Mouse (Mus musculus): ENCODE results near the gene Dock3.

Gene Dock3

DNA sequence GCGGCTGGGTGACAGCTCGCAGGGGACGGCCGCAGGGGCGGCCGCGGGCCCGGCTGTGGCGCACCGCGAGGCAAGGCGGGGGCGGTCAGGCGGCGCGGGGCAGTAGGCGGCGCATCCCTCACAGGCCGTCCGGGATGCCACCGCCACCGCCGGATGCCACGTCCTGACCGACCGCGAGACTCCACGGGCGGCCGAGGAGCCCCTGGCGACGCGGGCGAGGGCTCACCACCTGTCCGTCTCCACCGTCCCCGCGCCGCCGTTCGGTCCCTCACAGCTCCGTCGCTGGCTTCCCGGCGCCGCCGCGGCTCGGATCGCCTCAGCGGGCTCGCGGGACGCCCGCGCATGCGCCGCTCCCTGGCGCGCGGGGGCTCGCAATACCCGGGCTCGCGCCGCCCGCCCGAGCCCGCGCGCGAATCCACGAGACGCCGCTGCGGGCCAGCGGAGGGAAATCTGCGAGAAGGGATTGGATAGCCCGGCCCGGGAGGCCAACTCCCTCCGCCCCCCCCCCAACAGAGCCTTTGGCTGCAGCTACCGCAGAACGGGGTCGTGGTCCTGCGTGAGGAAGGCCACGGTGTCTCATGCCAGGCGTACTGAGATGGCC lies at the start of gene Dock3:
Gene Dock3, minus strand, starts transcription at position 371 of the 601 bp plus-strand sequence.
- DNase-seq (ENCODE audit: low read depth in 1 of 2, low spot score in 2 of 2) = no peak

DNA sequence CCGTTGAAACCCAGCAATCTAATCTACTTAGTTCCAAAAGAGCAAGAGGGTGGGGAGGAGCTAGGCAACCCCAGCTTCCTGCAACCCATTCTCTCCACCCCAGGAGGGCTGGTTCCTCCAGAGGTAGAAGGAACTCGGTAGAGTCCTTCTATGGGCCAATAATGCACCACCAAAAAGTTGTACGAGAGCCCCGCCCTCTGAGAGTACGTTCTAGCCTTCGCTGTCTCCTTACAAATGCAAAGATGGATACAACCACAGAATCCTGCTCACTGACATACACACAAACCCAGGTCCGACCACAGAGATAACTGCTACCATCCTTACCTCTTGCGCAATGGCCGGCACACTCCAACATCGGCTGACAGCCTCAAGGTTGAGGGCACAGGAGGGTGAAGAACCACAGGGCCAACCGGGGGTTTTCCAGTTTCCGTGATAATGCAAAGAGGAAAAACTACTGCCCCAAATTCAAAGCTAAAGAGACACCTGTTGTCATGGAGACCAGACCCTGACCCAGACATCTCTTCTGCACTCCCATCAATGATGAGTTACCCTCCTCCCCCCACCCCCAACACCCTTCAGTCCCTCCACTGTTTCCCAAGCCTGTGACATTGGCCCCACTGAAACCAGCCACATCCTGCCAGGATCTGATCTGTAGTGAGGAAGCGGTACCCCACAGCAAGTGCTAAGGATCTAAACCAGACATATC lies 48.8 kb upstream of the Dock3 start:
- DNase-seq (ENCODE audit: low read depth in 1 of 2, low spot score in 2 of 2) = peak in 1 of 2 experiments; percentile 37

DNA sequence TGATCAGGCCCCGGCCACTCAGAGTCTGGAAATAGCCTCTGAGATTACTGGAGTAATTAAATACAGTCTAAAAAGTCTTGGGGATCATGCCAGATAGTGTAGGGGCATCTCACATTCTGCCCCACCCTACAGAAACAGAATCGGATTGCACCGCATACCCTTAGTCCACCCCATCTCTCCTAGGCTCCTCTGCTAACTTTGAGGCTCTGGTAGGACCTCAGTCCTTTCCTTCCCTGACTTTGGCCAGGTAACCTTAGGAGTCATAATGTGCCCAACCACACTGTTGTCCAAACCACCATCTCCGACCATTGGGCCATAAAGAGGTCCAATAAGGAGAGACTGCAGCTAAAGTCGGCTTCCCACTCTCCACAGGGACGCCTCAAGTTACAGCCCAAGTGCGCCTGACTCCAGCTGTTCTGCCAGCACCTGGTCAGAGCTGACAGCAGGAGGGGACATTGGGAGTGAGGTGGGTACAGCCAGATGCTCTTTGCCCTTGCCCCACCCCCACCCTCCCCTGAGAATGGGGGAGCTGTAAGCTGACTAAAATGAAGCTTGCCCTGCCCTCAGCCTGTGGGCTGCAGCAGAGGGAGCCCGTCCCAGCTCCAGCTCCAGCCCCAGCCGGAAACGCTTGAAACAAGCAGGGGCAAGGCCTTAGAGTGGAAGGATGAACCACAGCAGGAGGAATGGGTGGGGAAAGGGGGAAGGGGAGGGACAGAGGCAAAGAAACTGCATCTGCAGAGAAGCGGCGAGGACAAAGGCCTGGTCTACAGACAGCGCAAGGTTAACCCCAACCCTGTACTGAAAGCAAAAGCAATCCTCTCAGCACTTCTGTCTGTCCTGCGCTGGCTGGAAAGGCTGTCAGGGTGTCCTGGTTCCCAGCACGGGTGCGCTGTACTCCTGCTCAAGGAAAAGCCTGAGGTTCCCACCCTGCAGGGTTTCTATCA lies 47.9 kb upstream of the Dock3 start:
- no peak for DNase-seq (ENCODE audit: low read depth in 1 of 2, low spot score in 2 of 2)

DNA sequence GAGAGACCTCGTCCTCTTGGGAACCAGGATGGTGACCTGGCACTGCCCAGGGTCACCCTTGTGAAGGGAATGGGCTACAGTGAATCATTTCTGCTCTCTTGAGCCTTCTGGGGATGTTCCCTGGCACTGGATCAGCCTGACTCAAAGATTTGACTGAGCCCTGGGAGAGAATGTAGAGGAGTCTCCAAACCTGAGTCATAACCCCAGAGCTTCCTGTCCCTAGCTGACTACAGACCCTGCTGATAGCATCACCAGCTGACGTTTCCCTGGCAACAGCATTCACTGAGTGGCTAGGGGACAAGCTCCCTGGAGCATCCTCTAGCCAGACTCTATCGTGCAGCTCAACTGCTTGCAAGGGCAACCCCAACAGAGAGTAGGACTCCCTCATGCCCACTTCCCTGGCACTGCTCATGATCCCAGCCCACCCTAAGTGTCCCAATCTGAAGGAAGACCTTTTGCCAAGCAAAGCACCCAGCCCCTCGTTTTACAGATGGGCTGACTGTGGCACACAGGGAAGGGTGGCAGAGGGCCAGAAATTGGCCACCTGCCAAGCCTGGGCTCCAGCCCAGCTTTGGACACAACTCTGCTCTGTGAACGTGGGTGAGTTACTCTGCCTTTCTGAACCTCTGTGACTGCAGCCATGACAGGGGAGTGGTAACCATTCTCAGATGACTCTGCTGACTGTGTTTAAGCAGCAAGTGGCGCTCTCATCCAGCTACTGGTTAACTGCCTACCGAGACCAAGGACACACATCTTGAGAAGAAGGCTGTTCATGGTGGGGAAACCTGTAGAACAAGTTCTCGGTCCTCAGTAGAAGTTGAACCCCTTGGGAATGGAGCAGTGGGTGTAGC lies 47.0 kb upstream of the Dock3 start:
- no peak for DNase-seq (ENCODE audit: low read depth in 1 of 2, low spot score in 2 of 2)

DNA sequence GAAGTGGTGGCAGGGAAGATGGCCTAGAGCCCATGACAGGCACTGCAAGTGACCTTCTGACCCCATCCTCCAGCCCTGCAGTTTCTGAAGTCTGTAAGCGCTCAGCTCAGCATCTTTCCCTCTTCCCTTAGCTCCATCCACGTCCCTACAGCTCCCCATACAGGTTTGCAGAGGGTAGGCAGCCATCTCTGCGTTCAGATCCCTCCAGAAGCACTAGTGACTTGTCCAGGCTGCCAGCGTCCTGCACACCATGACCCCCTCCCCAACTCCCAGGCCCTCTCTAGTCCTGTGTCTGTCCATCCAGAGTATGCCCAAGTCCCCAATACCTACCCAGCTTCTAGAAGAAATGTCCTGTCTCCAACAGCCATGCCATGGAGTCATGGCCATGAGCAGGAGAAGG lies 46.4 kb upstream of the Dock3 start:
- no peak for DNase-seq (ENCODE audit: low read depth in 1 of 2, low spot score in 2 of 2)

DNA sequence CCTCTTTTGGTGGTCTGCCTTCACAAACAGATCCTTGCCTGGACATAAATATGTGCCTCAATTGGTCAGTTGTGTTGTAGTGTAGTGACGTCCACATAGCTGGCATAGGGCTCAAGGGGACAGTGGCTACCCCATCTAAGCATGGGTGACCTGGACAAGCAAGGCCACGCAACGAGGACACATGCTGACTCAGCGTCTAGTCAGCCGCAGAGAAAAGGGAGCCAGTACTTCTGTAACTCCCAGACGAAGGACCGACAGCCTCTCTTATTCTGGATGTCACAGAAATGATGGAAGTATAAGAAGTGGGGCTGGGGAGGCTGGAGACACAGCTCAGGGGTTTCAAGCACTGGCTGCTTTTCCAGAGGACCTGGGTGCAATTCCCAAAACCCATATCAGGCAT lies 45.9 kb upstream of the Dock3 start:
- DNase-seq (ENCODE audit: low read depth in 1 of 2, low spot score in 2 of 2) = no peak

DNA sequence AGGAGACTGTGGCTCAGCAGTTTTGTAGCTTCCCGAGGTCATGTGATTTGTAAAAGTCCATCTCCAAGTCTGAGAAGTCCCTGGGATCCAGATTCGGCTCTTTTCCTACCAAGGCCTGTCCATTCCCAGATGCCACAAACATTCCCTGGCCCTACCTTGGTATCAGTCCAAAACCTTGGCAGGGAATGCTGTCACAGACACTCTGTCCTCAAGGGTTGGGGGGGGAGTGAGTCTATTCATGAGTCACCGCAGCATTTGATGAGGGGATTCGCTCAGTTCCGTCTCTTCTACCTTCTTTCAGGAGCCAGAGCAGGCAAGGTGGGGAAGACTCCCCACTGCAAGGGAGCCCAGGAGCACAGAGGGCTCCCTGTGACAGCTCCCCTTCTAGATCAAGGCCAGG lies 44.0 kb upstream of the Dock3 start:
- DNase-seq (ENCODE audit: low read depth in 1 of 2, low spot score in 2 of 2) = no peak

DNA sequence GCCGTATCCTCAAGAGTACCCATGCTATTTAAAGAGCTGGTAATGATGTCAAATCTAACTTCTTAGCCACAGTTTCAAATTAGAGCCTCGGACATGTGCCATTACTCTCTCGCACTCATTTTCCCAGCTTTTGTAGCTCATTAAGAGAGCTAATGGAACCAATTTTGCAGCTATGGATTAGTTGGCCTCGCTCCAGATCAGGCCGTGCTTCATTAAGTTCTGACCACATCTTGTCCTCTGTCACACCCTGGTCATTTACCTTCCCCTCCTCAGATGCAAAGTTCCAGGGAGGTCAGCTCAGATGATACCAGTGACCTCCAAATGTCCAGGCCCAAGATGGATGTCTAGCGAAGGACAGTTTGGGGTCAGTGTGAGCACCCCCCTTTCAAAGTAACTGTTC lies 43.0 kb upstream of the Dock3 start:
- no peak for DNase-seq (ENCODE audit: low read depth in 1 of 2, low spot score in 2 of 2)

DNA sequence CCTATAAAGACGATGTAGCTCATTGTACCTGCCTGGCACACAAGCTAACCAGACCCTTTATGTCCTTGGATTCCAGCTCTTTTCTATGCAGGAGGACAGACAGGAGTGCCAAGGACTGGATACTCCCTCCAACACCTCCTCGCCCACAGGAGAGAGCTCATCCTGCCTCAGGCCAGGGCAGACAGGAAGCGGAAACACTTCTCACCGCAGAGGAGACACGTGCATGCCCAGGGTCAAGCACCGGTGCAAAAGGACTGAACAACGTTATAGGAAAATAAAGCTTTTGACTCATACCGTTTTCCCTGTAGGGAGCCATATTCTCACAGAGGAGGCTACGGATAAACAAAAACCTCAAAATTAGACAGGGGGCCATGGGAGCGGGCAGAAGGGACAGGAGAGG lies 41.5 kb upstream of the Dock3 start:
- no peak for DNase-seq (ENCODE audit: low read depth in 1 of 2, low spot score in 2 of 2)

DNA sequence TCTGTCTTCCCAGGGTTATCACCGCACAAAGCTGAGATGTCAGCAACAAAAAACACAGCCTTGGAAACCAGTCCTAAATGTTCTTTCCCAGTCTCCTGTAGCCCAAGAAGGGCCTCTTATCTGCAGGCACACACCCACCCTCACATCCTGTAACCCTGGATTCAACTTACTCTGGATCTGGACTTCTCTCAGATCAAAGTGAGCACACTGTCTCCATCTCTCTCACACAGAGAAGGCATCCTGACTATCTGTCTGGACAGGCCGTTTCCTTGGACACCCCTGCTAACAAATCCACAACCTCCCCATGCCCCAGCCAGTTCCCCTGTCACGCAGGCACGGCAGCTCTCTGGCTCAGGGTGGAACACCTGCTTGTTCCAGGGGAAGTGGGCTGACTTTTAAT lies 40.6 kb upstream of the Dock3 start:
- no peak for DNase-seq (ENCODE audit: low read depth in 1 of 2, low spot score in 2 of 2)

DNA sequence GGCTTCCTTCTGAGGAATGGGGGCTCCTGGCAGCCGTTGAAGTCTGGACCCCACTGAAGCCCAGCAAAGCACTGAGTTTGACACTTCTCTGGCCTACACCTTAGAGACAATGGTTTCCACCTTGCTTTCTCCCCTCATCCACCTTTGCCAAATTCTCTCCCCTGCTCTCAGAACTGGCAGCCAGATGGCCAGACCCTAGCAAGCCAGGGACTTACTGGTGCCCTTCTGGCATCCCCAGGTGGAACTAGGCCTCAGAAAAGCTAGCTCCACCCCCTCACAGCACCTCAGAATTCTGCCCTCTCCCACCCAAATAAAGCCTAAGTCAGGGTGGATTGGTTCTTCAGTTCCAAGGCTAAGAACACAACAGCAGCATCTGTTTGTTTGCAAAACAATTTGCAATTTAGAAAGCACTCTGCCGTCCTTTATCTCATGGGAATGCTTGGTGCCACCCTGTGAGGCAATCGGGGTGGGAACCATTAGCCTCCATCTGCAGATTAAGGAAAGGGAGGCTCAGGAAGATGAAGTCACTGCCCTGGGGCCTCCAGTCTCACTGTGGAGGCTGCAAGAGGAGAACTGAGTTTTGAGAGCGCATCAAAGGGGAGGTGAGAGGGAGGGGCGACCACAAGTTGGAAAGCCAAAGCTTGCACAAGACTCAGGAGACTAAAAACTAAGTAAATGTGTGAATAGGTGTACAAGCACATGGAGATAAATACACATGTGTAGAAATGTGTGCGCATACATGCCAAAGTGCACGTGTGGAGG lies 39.6 kb upstream of the Dock3 start:
- DNase-seq (ENCODE audit: low read depth in 1 of 2, low spot score in 2 of 2) = no peak

DNA sequence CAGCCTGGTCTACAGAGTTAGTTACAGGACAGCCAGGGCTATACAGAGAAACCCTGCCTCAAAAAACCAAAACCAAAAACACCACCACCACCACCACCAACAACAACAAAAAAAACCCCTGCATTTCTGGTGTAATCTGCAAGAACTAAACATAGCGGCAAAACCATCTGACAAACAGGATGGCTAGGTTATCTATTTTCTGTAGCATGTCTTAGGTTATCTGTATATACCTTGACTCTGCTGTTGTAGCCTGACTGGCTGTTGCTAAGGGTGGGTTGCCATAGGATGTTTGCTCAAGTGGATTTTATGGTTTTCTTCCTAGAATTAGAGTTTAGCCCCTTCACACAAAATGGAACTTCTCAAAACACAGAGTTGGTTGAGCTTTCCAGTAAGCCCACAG lies 38.1 kb upstream of the Dock3 start:
- no peak for DNase-seq (ENCODE audit: low read depth in 1 of 2, low spot score in 2 of 2)

DNA sequence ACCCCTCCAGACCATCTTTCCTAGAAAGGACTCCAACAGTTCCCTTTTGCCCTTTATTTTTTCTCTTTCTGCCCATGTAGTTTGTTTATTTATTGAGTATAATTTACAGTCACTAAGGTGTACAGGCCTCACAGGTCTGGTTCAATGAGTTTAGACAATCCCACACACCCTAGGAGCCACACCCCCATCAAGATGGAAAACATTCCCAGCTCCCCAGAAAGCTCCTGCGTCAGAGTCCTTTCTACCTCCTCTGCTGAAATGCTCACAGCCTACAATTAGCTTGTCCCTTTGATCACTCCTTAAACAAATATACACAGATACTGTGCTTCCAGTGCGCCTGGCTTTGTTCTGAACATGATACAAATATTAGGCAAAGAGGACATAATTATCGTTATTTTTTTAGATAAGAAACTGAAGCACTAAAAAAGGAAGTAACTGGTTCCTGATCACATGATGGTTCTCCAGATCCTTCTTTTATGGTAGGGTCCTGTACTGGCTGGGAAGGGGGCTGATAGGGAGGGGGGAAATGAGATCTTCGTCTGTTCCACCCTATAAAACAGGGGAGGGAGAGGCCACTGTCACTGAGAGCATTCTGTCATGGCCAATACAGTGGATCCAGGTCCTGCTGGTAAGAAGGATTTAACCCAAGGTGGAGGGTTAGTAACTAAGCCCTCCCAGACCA lies 36.2 kb upstream of the Dock3 start:
- no peak for DNase-seq (ENCODE audit: low read depth in 1 of 2, low spot score in 2 of 2)

DNA sequence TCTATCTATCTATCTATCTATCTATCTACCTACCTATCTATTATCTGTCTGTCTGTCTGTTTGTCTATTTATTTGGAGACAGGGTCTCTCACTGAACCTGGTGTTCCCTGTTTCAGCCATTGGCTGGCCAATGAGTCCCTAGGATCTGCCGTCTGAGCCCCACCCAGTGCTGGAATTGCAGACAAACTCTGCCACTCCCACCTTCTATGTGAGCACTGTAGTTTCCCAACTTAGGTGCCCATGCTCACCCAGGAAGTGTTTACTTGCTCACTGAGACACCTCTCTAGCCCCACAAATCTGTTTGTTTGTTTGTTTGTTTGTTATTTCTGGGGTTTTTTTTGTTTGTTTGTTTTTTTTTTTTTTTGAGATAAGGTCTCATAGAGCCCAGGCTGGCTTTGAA lies 35.3 kb upstream of the Dock3 start:
- no peak for DNase-seq (ENCODE audit: low read depth in 1 of 2, low spot score in 2 of 2)

DNA sequence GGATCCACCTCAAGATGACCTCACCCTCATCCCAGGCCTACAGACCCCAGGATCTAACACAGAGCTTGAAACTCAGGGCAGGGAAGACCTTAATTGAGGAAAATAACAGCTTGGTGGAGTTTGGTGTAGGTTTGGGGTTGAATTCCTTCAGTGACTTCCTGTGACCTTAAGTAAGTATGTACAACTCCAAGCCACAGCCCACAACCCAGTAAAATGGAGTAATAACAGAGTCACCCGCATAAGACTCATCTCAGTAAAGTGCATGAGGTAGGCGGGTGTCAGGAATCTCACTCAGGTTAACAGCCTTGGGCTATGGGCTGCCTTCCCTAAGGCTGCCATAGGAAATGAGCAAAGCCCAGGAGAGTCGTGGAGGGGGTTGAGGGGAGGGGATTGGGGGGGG lies 33.0 kb upstream of the Dock3 start:
- no peak for DNase-seq (ENCODE audit: low read depth in 1 of 2, low spot score in 2 of 2)

DNA sequence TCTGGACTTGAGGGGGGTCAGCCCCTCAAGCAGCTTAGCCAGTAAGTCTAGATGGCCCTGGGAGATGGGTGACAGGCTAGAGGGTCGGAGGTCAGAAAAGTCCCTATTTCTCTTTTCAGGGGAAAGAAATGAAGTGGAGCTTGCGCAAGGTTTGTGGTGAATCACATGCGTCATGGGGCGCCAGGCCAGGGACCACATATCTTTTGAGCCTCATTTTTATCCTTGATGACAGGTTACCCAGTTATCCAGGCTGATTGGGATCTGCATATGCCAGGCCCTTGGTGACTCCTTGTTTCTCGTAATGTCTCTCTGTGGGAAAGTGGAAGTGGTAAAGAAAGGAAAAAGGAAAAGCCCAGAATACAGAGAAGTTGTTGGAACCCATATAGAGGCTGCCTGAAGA lies 32.2 kb upstream of the Dock3 start:
- peak in 1 of 2 experiments; percentile 70 for DNase-seq (ENCODE audit: low read depth in 1 of 2, low spot score in 2 of 2)

DNA sequence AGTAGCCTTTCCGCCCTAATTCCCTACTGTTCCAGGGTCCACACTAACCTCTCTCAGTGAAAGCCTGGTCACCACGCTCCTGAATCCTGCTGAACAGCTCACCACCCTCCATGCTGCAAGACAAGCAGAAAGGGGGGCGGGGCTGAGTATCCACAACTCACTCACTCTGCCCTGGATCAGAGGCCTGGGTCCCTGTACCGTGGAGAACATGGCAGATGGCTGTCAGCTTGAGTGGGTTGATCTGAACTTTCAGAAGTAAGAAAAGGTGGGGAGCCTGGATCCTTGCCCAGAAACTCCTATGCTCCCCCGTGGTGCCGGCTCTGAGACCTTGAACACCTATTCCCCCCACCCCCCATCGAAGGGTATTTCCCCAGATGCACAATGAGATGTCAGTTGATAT lies 30.7 kb upstream of the Dock3 start:
- no peak for DNase-seq (ENCODE audit: low read depth in 1 of 2, low spot score in 2 of 2)

DNA sequence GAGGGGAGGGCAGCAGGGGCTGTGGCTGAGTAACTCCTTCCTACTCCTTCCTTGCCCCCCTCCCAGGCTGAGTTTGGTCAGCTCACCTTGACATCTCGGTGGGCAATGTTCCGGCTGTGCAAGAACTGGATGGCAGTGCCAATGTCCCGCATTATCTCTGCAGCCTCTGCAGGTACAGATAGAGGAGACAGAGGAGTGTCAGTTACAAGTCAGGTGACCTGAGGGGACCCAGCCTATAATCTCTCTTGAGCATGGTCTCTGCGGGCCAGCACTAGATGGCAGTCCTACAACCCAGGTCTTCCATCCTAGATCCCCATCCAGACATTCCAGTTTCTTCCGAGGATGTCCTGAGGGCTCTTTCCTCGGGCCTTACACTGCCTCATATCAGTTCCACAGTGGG lies 30.1 kb upstream of the Dock3 start:
- no peak for DNase-seq (ENCODE audit: low read depth in 1 of 2, low spot score in 2 of 2)

DNA sequence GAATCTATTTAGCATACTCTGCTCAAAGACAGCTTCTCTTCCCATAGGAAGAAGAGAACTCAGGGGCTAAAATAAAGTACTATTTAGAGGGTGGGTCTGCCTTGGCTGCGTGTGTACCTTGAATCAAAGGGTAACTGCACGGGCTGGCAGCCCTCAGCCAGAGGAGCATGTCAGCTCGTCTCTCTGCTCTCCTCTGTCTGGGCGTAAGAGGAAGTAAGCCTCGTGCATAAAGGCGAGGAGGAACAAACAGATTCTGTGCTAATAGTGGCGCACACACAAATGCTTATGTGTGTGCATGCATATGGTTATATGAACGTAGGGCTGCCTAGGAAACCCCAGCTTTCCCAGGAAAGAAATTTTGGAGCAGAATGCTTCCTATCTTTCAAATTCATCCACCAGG lies 29.1 kb upstream of the Dock3 start:
- DNase-seq (ENCODE audit: low read depth in 1 of 2, low spot score in 2 of 2) = peak in 1 of 2 experiments; percentile 52

DNA sequence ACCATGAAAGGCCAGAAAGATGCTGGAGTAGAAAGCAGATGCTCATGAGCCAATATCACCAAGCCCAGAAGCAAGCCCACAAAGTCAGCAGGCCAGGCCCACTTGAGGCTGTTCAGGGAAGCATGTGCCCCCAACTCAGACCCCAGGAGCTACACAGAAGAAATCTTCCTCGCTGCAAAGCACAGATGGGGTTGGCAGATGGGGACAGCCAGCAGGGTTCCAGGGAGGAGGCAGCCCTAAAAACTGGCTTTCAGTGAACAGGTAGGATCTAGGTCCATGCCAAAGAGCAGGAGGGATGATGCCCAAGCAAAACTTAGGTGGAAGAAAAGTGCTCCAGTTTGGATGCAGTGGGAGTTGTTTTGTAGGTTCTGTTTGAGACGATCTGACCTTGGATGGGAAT lies 28.7 kb upstream of the Dock3 start:
- DNase-seq (ENCODE audit: low read depth in 1 of 2, low spot score in 2 of 2) = no peak
